Mouse (Mus musculus) gonadal fat pad, adult 2 months (tissue): ENCODE measurements around the gene H2afv. TPM values are rescaled to one million over a fixed set of nuclear protein-coding genes. Genes with fewer than 3 reads are reported as not detected.

Experiments used
- DNase-seq: peaks from one replicate; pipeline ENCODE4 v3.0.0-alpha.2; 2012; ENCODE audit warnings: low read depth
- polyA plus RNA-seq: library from polyadenylated mRNA; depleted of rRNA; stranded (reverse); fragments of >200 nt; gene quantifications from 2 replicates; pipeline ENCODE4 v1.2.3, GENCODE M21; 2012; rRNA removed

Gene H2afv
- polyA plus RNA-seq, 1 experiment, result 40.6 TPM

DNA sequence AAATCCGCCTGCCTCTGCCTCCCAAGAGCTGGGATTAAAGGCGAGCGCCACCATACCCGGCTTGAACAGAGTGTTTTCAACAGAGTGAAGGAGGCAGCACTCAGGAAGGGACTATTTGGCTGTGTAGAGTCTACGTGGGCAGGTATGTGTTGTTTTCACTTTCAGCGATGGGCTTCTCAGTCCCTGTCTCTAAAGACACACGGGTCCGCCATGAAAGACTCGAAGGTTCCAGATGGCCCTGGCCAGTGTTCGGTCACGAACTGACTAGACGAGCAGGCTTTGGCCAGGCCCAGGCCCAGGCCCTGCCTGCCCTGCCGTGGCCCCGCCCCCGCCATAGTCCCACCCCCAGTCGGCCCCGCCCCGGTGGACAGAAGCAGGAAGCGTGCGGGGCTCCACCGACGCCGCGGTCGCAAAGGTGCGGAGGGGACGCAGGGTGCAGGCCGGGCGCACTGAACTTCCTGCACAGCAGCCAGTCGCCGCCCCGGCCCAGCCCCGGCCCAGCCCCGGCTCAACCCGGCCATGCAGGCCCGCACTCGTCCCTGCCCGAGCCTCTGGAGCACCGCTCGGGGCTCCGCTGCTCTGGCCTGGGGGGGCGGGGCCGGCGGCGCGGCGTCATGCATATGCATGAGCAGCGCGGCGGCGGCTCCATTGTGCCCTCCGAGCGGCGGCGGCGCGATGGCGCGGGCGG, 55.4 kb downstream of the H2afv start, which contains the start of gene Zmiz2:
Gene Zmiz2 (plus strand): TSS at position 349 of the 688 bp plus-strand sequence.
- peak; percentile 51 for DNase-seq

DNA sequence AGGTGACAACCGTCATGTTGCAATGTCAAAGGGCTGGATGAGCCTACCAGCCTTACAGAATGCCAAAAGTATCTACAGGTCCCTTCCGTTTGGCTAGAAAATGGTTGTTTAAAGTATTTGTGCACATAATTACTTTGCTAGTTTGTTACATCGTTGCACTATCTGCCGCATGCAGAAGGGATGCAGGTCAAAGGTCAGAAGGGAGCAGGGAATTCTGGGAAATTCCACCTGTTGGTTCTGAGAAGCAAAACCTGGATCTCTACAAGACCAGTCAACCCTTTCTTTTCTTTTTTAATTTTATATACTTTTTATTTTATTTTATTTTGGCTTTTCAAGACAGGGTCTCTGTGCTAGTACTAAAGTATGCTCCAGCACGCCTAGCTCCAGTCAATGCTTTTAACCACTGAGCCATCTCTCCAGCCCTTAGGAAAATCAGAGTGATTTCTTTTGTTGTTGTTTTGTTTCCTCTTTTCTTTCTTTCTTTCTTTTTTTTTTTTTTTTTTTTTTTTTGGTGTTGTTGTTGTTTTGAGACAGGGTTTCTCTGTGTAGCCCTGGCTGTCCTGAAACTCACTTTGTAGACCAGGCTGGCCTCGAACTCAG, 56.0 kb downstream of the H2afv start:
- no peak for DNase-seq

DNA sequence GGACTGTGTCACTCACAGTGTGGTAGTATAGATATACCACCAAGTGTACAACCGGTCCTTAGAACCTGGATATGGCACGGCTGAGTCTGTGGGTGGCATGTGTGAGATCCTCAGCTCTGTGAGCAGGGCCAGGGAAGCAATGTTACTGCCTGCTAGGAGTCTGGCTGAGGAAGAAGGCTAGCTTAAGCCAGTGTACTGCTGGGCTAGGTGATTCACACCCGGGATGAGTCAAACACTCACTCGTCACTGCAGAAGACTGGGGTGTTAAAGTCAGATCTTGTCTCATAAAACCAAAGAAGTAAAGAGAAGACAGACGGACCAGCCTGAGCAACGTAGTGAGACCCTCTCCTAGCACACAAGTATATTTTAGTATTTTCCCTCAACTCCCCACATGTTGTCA, 63.3 kb downstream of the H2afv start:
- no peak for DNase-seq

Other genes with a start within 250 kb of the H2afv start
- 0.16 and 0.19 TPM in 2 replicates for gene A730071L15Rik, start 244.4 kb downstream of the H2afv start, polyA plus RNA-seq
- gene Nudcd3, start 244.0 kb downstream of the H2afv start, polyA plus RNA-seq, result 43.6 and 52.5 TPM in 2 replicates
- gene Npc1l1, start 214.3 kb downstream of the H2afv start, polyA plus RNA-seq, result 2.0 and 3.0 TPM in 2 replicates
- gene Ddx56, start 176.7 kb downstream of the H2afv start, polyA plus RNA-seq, result 41.9 and 47.6 TPM in 2 replicates
- 254 and 312 TPM in 2 replicates for gene Tmed4, start 169.6 kb downstream of the H2afv start, polyA plus RNA-seq
- 141 and 207 TPM in 2 replicates for gene Ogdh, start 152.8 kb downstream of the H2afv start, polyA plus RNA-seq
- 26.3 and 43.1 TPM in 2 replicates for gene Zmiz2, start 55.4 kb downstream of the H2afv start, polyA plus RNA-seq
- 875 and 1,261 TPM in 2 replicates for gene Ppia, start 29.0 kb downstream of the H2afv start, polyA plus RNA-seq
- gene Purb, start 31.5 kb upstream of the H2afv start, polyA plus RNA-seq, result 8.3 and 12.2 TPM in 2 replicates
- 9.0 and 12.1 TPM in 2 replicates for gene Myo1g, start 76.5 kb upstream of the H2afv start, polyA plus RNA-seq
- gene Ccm2, start 102.4 kb upstream of the H2afv start, polyA plus RNA-seq, result 82.3 and 84.2 TPM in 2 replicates
- 2.0 and 3.3 TPM in 2 replicates for gene Nacad, start 161.6 kb upstream of the H2afv start, polyA plus RNA-seq
- 49.1 and 65.2 TPM in 2 replicates for gene Tbrg4, start 181.6 kb upstream of the H2afv start, polyA plus RNA-seq
- 0.29 and 0.78 TPM in 2 replicates for gene Wap, start 194.2 kb upstream of the H2afv start, polyA plus RNA-seq
- 164 and 257 TPM in 2 replicates for gene Ramp3, start 214.1 kb upstream of the H2afv start, polyA plus RNA-seq